Mouse (Mus musculus): Measurements from ENCODE around the gene Ensa.
"Not testable (repeated sequence)": the region's sequence is repeated elsewhere in the genome, so short reads cannot be mapped to it uniquely, and the experiment has no call there.

The Ensa gene

GRCm38 (mm10) chr3:95624628-95625503 is at the start of gene Ensa:
Gene Ensa (plus strand): TSS chr3:95624993.
- DNase-seq: peak; percentile 100

DNA sequence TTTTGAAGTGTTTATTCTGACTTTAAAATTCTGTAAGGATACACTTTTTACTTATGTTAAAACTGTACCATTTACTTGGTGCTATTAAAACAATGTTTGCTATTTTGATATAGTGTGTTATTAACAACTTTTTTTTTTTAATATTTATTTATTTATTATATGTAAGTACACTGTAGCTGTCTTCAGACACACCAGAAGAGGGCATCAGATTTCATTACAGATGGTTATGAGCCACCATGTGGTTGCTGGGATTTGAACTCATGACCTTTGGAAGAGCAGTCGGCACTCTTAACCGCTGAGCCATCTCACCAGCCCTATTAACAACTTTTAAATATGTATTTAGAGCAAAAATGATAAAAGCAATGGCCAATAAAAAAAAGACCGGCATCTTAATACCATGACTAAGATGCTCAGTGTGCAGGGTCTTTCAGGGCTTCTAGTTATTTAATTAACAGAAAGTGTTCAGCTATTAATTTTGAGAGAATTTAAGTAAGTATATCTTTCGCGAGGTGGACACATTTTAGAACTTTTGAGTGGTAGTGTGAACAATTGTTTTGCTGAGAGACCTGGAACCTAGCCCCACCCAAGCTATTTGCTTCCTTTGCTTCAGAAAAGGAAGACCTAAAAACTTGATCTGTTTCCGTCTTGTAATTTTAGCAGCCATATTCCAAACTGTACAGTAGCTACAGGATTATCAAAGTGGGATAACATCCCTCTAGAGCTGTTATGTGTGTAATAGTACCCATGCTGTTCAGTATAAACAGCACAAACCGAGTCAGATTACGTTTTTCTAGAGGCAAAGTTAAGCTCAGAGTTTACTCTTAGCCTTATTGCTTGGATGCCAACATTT is 36.8 kb upstream of the Ensa start:
- no peak for DNase-seq

DNA sequence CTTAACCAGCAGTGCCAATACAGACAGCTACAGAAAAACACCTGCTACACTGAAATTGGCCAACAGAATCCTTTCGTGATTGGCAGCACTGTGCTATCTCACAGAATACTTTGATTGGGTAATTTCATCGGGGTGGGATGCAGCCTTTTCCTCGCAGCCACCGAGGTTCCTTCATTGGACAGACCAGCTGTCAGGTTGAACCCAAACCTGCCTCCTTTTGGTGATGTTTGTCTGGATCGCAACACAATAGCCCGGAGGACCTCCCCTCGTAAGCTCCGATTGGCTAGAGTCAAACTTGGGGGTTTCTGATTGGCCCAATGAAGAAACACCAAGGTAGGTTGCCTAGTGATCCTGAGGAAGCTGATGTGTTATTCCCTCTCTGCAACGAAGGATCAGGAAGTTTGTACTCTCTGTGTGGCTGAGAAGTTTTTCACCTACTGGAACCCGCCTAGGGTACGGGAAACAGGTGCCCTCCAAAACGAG is 36.1 kb upstream of the Ensa start, which contains the start of gene Golph3l:
Gene Golph3l (plus strand): TSS at position 331 of the 483 bp plus-strand sequence.
- DNase-seq: peak; percentile 98

DNA sequence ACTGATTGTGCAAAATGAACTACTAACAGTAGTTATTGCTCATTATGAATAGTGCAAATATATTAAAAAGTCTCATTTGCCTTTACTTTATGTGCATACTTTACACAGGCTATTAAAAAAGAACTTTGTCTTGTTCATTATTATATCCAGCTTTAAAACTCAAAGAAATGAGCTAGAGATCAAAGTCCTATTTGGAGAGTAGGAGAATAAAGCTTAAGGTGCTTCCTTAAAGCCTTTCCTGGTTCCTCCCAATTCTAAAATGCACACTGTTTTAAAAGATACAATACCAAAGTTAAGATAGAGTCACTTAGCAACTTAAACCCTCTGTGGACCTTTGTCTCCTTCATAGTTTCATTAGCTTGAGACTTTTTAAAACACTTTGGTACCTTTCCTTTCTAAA is 26.1 kb upstream of the Ensa start:
- no peak for DNase-seq

GRCm38 (mm10) chr3:95601287-95601686 is 23.5 kb upstream of the Ensa start:
- no peak for DNase-seq

DNA sequence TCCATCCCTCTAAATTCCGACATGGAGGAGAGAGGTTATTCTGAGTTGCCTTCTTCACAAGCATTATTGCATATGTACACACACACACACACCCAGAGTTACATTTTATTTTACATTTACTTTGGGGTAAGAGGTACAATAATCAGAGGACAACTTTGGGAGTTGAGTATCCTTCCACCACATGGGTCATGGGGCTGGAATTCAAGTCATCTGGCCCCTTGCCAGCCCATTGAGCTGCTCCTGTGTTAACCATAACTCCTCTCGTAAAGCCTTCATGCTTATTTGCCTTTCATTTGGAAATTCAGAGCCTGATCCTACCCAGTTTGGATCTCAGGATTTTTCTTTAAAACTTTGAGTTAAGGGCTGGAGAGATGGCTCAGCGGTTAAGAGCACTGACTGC is 18.7 kb upstream of the Ensa start:
- no peak for DNase-seq

DNA sequence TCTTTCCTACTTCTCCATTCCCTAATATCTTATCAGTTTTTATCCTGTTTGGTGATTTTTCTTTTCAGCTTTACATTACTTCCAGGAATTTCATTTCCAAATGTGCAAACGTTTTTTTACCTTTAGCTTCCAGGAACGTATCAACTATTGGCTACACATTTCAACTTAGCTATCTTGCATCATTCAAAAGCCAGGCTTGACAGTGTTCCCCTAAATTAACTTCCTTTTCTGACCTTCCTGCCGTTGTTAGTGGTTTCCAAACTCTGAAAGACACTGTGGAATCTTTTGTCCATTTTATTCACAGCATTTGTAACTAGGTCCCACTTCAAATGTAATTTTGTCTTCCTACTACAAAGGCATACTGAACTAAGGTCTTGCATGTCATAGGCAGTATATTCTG is 15.6 kb upstream of the Ensa start:
- DNase-seq: no peak

DNA sequence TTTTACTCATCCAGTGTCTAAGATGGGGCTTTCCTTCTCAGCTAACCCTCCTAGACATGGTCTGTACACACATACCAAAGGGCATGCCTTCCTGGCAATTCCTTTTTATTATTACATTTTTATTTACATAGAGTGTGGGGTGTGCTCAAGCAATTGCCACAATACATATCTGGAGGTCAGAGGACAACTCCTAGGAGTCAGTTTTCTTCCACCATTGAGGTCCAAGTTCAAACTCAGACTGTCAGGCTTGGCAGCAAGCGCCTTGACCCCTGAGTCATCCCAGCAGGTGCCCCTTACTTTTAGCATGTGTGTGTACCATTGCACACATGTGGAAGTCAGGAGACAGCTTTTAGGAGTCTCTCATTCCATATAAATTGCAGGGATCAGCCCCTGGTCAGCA is 10.8 kb upstream of the Ensa start:
- no peak for DNase-seq

DNA sequence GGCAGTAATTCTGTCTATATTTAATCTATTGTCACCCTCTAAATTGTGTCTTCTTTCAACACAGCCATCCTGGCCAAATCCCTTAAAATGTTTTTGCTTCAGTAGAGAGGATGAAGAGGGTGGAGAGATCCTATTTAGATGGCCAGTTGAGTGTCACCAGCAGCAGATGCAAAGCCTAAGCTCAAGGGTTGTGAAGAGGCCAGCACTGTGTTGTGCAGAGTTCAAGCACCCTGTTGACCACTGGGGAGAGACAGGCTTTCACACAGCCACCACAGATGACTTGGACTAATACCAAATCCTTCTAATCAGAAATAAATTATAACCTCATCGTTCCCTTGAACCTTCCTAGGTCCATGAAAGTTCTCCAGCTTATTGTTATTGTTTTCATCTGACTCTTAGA is 6.3 kb upstream of the Ensa start:
- DNase-seq: no peak

DNA sequence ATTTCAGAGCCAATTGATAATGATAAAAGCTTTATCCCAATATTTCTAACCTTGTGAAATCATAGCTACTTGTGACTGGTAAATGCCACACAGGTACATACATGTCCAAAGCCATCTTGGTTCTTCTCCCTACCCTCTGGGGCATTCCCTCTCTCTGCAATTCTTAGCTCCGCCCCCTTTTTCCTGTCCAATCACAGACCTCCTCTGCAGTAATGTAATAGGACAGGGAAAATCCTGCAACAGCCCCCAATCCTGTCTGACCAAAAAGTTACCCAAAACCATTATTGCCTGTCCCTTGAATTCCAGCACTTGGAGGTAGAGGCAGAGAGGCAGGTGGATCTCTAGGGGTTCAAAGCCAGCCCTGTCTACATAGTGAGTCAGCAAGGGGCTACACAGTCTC is 3.6 kb upstream of the Ensa start:
- DNase-seq: no peak

- not testable (repeated sequence) for DNase-seq
Measured at GRCm38 (mm10) chr3:95622421-95622820, 2.4 kb upstream of the Ensa start.

GRCm38 (mm10) chr3:95623551-95623950 is 1.2 kb upstream of the Ensa start:
- DNase-seq: no peak

- not testable (repeated sequence) for DNase-seq
Measured at GRCm38 (mm10) chr3:95623991-95624515, 740 bp upstream of the Ensa start.

DNA sequence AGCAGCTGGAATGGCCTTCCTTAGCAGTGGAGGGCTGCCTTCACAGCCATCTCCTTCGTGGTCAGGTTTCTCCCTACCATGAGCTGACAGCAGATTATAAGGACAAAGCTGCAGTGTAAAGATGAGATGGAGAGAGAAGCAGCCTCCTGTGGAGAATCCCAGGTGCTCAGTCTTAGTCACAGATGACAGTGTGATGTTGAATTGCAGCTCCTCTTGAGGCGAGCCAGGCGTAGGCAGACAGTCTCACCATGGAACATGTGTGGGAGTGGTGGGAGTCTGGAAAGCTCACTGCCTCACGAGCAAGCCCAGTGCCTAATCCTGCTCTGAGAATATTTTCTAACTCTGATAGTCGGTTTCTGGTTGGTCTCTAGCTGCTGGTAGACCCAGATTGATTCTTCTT is 3.0 kb downstream of the Ensa start:
- DNase-seq: peak; percentile 90

DNA sequence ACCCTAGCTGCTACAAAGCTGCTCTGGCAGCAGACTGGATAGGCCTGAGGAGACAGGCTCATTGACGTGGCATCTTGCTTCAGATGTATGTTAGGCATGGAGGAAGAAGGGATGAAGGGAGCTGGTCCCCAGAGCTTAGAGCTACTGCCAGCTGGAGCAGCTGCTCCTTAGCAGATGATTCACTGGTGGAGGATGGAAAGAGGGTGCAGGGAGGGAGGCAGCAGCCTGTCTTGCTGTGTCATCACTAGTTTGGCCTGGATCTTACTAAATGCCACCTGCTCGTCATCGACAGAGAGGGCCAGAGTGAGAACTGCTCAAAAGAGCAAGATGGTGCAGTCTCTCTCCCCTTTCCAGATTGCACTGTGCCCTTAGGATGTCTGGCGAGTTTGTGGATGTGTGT is 5.0 kb downstream of the Ensa start:
- peak; percentile 90 for DNase-seq

- DNase-seq: no peak
Measured at GRCm38 (mm10) chr3:95630856-95631255, 6.1 kb downstream of the Ensa start.

GRCm38 (mm10) chr3:95631304-95631703 is 6.5 kb downstream of the Ensa start:
- DNase-seq: no peak

DNA sequence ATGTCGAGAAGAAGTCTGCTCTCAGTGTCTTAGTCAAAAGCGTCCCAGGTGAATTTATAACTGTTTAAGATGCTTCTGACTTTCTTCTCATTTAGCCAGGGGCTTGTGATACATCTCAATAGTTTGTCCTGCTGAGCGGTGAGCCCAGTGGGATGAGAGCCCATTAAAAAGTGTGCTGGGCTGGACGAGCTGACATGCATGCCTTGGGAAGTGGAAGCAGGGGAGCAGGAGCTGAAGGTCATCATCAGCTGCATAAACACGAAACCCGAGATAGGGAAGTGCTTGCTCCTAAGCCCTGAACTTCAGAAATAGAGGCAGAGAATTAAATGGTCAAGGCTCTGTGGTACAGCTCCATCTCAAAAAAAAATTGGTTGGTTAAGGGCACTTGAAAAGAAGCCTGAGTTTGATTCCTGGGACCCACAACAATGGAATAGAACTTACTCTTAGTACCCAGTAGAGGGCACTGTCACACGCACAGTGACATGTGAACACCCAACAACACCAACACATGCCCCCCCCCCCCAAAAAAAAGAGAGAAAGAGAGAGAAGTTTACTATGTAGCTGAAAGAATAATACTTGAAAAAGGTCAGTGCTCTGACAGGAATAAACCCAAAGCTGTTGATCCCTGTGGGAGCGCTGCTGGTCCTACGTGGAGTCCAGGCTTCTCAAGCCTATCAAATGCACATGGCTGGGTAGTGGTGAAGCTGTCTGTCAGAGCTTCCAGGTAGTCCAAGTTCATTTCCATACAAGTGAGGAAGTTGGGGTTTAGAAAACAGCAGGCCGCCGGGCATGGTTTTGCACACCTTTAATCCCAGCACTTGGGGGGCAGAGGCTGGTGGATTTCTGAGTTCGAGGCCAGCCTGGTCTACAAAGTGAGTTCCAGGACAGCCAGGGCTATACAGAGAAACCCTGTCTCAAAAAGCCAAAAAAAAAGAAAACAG is 8.1 kb downstream of the Ensa start:
- no peak for DNase-seq

- DNase-seq: no peak
Measured at GRCm38 (mm10) chr3:95635636-95636035, 10.8 kb downstream of the Ensa start.

- no peak for DNase-seq
Measured at GRCm38 (mm10) chr3:95636072-95636471, 11.3 kb downstream of the Ensa start.

GRCm38 (mm10) chr3:95639694-95640093 is 14.9 kb downstream of the Ensa start:
- no peak for DNase-seq

- DNase-seq: no peak
Measured at GRCm38 (mm10) chr3:95643097-95643496, 18.3 kb downstream of the Ensa start.

All from layer of hippocampus, adult 9-11 months (tissue).